Mouse (Mus musculus): ENCODE data around the gene Slc25a51. TPM values are rescaled to one million over a fixed set of nuclear protein-coding genes. Genes with fewer than 3 reads are reported as not detected.

The Slc25a51 gene
- polyA plus RNA-seq, 1 experiment from 2014 or later, result 80.8 TPM

DNA sequence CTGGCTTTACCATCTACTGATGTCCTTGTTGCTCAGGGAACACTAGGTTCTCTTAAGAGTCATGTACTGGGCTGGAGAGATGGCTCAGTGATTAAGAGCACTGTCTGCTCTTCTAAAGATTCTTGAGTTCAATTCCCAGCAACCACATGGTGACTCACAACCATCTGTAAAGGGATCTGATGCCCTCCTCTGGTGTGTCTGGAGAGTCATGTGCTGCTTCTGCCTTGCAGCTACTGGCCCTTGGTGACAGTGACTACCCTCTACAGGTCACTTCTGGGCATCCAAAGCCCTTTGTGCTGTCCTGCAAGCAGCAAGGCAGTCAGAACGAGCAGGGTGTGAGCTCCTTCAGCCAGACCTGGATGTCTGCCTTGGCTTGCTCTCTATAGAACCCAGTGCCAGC is 33.2 kb upstream of the Slc25a51 start:
- no peaks in the 10 kb centered on the region for H3K9me3 ChIP-seq
- H3K4me1 ChIP-seq, result peaks cover 18% of the 10 kb centered on the region
- 70% methylated on average over 1 of the region's 1 CpGs for whole genome bisulfite sequencing
- no peak overlapping the region for H3K4me3 ChIP-seq
- H3K9ac ChIP-seq (replicated peaks), result no peak overlapping the region
- no peak overlapping the region for H3K27ac ChIP-seq (replicated peaks)
- no peaks in the 10 kb centered on the region for H3K36me3 ChIP-seq
- no peaks in the 10 kb centered on the region for H3K27me3 ChIP-seq
- no peak for ATAC-seq (ENCODE audit: low FRiP score, low read depth)
- no peak overlapping the region for H3K4me2 ChIP-seq (replicated peaks)

GRCm38 (mm10) chr4:45439281-45439680 is 30.7 kb upstream of the Slc25a51 start:
- no peak overlapping the region for H3K4me3 ChIP-seq
- no peak overlapping the region for H3K4me2 ChIP-seq (replicated peaks)
- WGBS, result 67% methylated on average over 5 of the region's 5 CpGs
- no peak overlapping the region for H3K9ac ChIP-seq (replicated peaks)
- ATAC-seq (ENCODE audit: low FRiP score, low read depth), result no peak
- peaks cover 38% of the 10 kb centered on the region for H3K4me1 ChIP-seq
- no peaks in the 10 kb centered on the region for H3K36me3 ChIP-seq
- no peak overlapping the region for H3K27ac ChIP-seq (replicated peaks)
- H3K9me3 ChIP-seq, result no peaks in the 10 kb centered on the region
- no peaks in the 10 kb centered on the region for H3K27me3 ChIP-seq

DNA sequence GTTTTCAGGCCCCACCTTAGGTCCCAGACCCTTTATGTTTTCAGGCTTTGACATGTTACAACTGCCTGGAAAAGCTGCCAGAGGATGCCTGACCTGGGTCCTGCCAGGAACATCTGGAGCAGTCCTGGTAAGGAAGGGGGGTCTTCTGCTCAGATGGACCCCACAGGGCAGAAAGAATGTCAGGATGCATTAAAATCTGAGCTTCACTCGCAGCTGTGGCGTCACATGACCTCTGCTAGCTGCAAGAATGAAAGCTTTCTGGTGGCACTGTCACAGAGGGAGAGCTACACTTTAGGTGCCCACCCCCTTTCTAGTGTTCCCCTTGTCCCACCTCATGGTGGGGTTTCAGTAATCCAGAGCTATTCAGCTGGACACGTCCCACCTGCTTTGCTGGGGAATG is 28.4 kb upstream of the Slc25a51 start:
- no peak overlapping the region for H3K4me2 ChIP-seq (replicated peaks)
- no peak for ATAC-seq (ENCODE audit: low FRiP score, low read depth)

GRCm38 (mm10) chr4:45436383-45436913 is 27.9 kb upstream of the Slc25a51 start:
- Histone ChIP-seq H3K9me3 (no peaks in the 10 kb centered on the region), H3K4me1 (peaks cover 51% of the 10 kb centered on the region), H3K4me2 (replicated peaks) (no peak overlapping the region), H3K4me3 (no peak overlapping the region), H3K27me3 (peaks cover 3% of the 10 kb centered on the region; the same call in 1 of the 2 replicates), H3K36me3 (no peaks in the 10 kb centered on the region), H3K9ac (replicated peaks) (no peak overlapping the region), H3K27ac (replicated peaks) (0 out of 2 replicates have a peak overlapping the region, but pooled peaks have one; percentile 35)
- 66% methylated on average over 7 of the region's 7 CpGs for WGBS
- no peak for ATAC-seq (ENCODE audit: low FRiP score, low read depth)

More for the DNA sequence above, 28.4 kb upstream of the Slc25a51 start:
- Histone ChIP-seq H3K27ac (replicated peaks) (0 out of 2 replicates have a peak overlapping the region, but pooled peaks have one; percentile 35), H3K27me3 (no peaks in the 10 kb centered on the region), H3K9me3 (no peaks in the 10 kb centered on the region), H3K9ac (replicated peaks) (no peak overlapping the region), H3K4me3 (no peak overlapping the region), H3K36me3 (no peaks in the 10 kb centered on the region), H3K4me1 (peaks cover 51% of the 10 kb centered on the region)
- 36% methylated on average over 3 of the region's 3 CpGs for WGBS

DNA sequence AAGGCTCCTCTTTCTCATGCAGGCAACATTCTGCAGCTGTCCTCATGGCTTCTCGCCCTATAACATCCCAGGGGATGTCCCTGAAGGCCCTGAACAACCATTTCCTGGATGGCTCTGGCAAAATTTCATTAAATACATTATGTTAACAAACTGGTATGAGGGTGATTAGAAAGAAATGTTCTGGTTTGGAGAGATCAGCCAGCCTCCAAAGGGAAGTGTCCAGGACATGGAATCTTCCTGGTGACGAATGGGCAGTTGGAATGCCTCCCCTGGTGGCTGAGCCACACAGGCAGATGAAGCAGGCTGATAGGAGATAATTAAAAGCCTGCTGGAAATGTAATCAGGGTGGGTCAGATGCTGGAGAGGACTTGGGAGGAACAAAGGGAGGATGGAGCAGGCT is 27.3 kb upstream of the Slc25a51 start:
- H3K27me3 ChIP-seq, result peaks cover 3% of the 10 kb centered on the region; the same call in 1 of the 2 replicates
- no peak overlapping the region for H3K27ac ChIP-seq (replicated peaks)
- 52% methylated on average over 2 of the region's 2 CpGs for WGBS
- H3K9ac ChIP-seq (replicated peaks), result no peak overlapping the region
- H3K4me2 ChIP-seq (replicated peaks), result no peak overlapping the region
- H3K4me1 ChIP-seq, result peaks cover 51% of the 10 kb centered on the region
- no peak overlapping the region for H3K4me3 ChIP-seq
- H3K36me3 ChIP-seq, result no peaks in the 10 kb centered on the region
- H3K9me3 ChIP-seq, result no peaks in the 10 kb centered on the region
- ATAC-seq (ENCODE audit: low FRiP score, low read depth), result no peak

- H3K4me1 ChIP-seq, result peaks cover 51% of the 10 kb centered on the region
- H3K27me3 ChIP-seq, result peaks cover 7% of the 10 kb centered on the region; the same call in 1 of the 2 replicates
- H3K27ac ChIP-seq (replicated peaks), result no peak overlapping the region
- H3K4me3 ChIP-seq, result no peak overlapping the region
- no peak overlapping the region for H3K9ac ChIP-seq (replicated peaks)
- no peak for ATAC-seq (ENCODE audit: low FRiP score, low read depth)
- no peak overlapping the region for H3K4me2 ChIP-seq (replicated peaks)
- no peaks in the 10 kb centered on the region for H3K9me3 ChIP-seq
- no peaks in the 10 kb centered on the region for H3K36me3 ChIP-seq
- 80% methylated on average over 4 of the region's 4 CpGs for WGBS
Measured at GRCm38 (mm10) chr4:45434681-45435080, 26.1 kb upstream of the Slc25a51 start.

GRCm38 (mm10) chr4:45434071-45434470 is 25.5 kb upstream of the Slc25a51 start:
- no peaks in the 10 kb centered on the region for H3K36me3 ChIP-seq
- no peak overlapping the region for H3K4me2 ChIP-seq (replicated peaks)
- H3K9ac ChIP-seq (replicated peaks), result no peak overlapping the region
- WGBS, result 87% methylated on average over 12 of the region's 12 CpGs
- H3K27me3 ChIP-seq, result peaks cover 7% of the 10 kb centered on the region; the same call in 1 of the 2 replicates
- no peak overlapping the region for H3K27ac ChIP-seq (replicated peaks)
- H3K4me3 ChIP-seq, result no peak overlapping the region
- no peak for ATAC-seq (ENCODE audit: low FRiP score, low read depth)
- no peaks in the 10 kb centered on the region for H3K9me3 ChIP-seq
- H3K4me1 ChIP-seq, result peaks cover 56% of the 10 kb centered on the region

DNA sequence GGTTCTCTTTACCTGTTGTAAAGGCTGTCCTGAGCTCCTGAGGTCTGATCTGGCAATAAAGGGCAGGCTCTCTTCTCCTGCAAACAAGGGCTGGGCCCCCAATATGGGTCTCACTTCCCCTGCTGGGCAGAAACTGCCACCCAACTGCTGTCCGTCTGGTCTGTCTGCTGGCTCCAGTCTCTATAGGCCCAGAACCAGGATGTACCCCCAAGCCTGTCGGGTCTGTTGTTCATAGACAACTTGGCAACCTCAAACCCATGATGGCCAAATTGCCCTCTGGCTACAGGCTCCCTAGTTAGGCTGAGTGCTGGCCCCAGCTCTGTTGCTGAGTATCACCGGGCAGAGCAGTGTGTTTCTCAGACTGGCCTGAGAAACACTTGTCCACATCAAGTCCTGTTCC is 23.2 kb upstream of the Slc25a51 start:
- H3K9me3 ChIP-seq, result no peaks in the 10 kb centered on the region
- ATAC-seq (ENCODE audit: low FRiP score, low read depth), result no peak
- no peak overlapping the region for H3K27ac ChIP-seq (replicated peaks)
- H3K4me2 ChIP-seq (replicated peaks), result no peak overlapping the region
- 87% methylated on average over 3 of the region's 3 CpGs for WGBS
- peaks cover 7% of the 10 kb centered on the region; the same call in 1 of the 2 replicates for H3K27me3 ChIP-seq
- H3K4me1 ChIP-seq, result peaks cover 62% of the 10 kb centered on the region
- no peak overlapping the region for H3K9ac ChIP-seq (replicated peaks)
- H3K4me3 ChIP-seq, result no peak overlapping the region
- H3K36me3 ChIP-seq, result no peaks in the 10 kb centered on the region

DNA sequence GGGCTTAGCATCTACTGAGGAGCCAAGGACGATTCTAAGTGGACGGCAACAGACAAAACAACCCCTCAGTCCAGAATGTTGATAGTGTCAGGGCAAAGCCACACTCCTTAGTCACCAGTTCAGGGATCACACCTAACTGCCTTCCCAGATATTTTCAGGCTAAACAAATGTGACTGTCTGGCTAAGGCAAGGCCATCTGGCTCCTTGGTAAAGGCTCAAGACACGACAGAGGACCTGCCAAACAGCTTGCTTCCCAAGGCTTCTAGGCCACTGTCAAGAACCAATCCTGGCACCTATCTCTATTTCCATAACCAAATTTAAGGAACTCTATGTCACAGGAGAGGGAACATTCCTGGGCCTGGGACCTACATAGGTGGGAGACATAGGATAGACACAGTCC is 22.8 kb upstream of the Slc25a51 start:
- Histone ChIP-seq H3K4me2 (replicated peaks) (no peak overlapping the region), H3K27me3 (peaks cover 7% of the 10 kb centered on the region; the same call in 1 of the 2 replicates), H3K4me3 (no peak overlapping the region), H3K27ac (replicated peaks) (no peak overlapping the region), H3K4me1 (peaks cover 62% of the 10 kb centered on the region), H3K9ac (replicated peaks) (no peak overlapping the region), H3K36me3 (no peaks in the 10 kb centered on the region), H3K9me3 (no peaks in the 10 kb centered on the region)
- WGBS, result 84% methylated on average over 3 of the region's 3 CpGs
- ATAC-seq (ENCODE audit: low FRiP score, low read depth), result no peak

DNA sequence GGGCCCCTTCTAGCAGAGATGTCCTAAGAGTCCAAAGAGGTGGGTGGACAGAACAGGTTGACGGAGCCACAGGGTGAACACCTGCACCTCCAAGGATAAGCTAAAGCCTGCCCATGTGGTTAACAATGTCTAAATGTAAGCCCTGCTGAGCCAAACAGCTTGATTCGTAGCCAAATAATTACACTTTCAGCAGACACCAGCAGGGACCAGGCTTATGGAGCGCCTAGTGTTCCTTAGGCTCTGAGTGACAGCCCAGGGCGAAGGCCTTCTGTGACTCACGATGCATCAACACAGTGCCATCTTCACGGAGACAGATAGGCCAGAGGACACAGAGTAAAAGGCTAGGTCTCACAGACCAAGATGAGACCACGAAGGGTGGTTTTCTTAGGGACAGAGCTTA is 20.9 kb upstream of the Slc25a51 start:
- no peaks in the 10 kb centered on the region for H3K36me3 ChIP-seq
- no peak overlapping the region for H3K4me2 ChIP-seq (replicated peaks)
- no peak overlapping the region for H3K9ac ChIP-seq (replicated peaks)
- peaks cover 18% of the 10 kb centered on the region; the same call in 1 of the 2 replicates for H3K27me3 ChIP-seq
- H3K9me3 ChIP-seq, result no peaks in the 10 kb centered on the region
- H3K4me3 ChIP-seq, result no peak overlapping the region
- 80% methylated on average over 7 of the region's 7 CpGs for WGBS
- no peak for ATAC-seq (ENCODE audit: low FRiP score, low read depth)
- H3K27ac ChIP-seq (replicated peaks), result no peak overlapping the region
- peaks cover 46% of the 10 kb centered on the region for H3K4me1 ChIP-seq

GRCm38 (mm10) chr4:45426724-45427457 is 18.3 kb upstream of the Slc25a51 start:
- H3K36me3 ChIP-seq, result no peaks in the 10 kb centered on the region
- no peaks in the 10 kb centered on the region for H3K9me3 ChIP-seq
- peaks cover 42% of the 10 kb centered on the region for H3K4me1 ChIP-seq
- no peak overlapping the region for H3K4me3 ChIP-seq
- no peak overlapping the region for H3K4me2 ChIP-seq (replicated peaks)
- peak; percentile 72 for ATAC-seq (ENCODE audit: low FRiP score, low read depth)
- H3K27ac ChIP-seq (replicated peaks), result 0 out of 2 replicates have a peak overlapping the region, but pooled peaks have one; percentile 25
- peaks cover 25% of the 10 kb centered on the region; the same call in 1 of the 2 replicates for H3K27me3 ChIP-seq
- no peak overlapping the region for H3K9ac ChIP-seq (replicated peaks)
- 50% methylated on average over 13 of the region's 13 CpGs for WGBS

DNA sequence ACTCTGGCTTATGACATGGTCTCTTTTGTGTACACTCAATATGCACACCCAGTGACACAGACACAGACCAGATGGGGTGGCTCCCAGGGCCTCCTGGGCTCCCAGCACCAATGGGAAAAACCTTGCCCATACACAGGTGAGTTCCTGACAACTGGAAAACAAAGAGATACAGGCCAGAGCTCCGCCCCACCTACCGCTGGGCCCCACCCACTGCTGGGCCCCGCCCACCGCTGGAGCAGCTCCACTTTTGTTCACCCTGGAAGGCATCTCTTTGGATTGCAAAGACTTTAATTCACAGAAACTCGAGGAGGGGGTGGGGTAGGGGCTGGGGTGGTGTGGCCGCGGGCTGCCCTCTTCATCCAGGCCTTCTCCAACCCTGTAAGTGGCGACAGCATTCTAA is 14.8 kb upstream of the Slc25a51 start:
- Histone ChIP-seq H3K36me3 (no peaks in the 10 kb centered on the region), H3K4me2 (replicated peaks) (no peak overlapping the region), H3K27ac (replicated peaks) (no peak overlapping the region), H3K9me3 (no peaks in the 10 kb centered on the region), H3K9ac (replicated peaks) (0 out of 2 replicates have a peak overlapping the region, but pooled peaks have one; percentile 28), H3K4me3 (no peak overlapping the region), H3K4me1 (peaks cover 50% of the 10 kb centered on the region), H3K27me3 (peaks cover 19% of the 10 kb centered on the region; the same call in 1 of the 2 replicates)
- 12% methylated on average over 8 of the region's 8 CpGs for WGBS
- no peak for ATAC-seq (ENCODE audit: low FRiP score, low read depth)

Measured in midbrain, embryonic 12.5 days (tissue).